Mouse (Mus musculus) neural tube, embryonic 10.5 days (tissue): ENCODE results near the gene Pink1.
A peak's percentile ranks its signal among the peaks of the same experiment; 100 is the strongest.

Experiments used
- DNase-seq: peaks from one replicate; pipeline ENCODE4 v3.0.0-alpha.2; 2017; ENCODE audit warnings: low spot score; ENCODE audit errors: extremely low spot score

Gene Pink1

GRCm38 (mm10) chr4:138313795-138314194 is 12.3 kb downstream of the Pink1 start:
- no peak for DNase-seq

GRCm38 (mm10) chr4:138313021-138313420 is 13.1 kb downstream of the Pink1 start:
- no peak for DNase-seq

GRCm38 (mm10) chr4:138312105-138312504 is 14.0 kb downstream of the Pink1 start:
- no peak for DNase-seq

- no peak for DNase-seq
These were observed 14.5 kb downstream of the Pink1 start for GRCm38 (mm10) chr4:138311595-138311994.

GRCm38 (mm10) chr4:138310311-138310910 is 15.7 kb downstream of the Pink1 start:
- no peak for DNase-seq

GRCm38 (mm10) chr4:138307739-138308138 is 18.4 kb downstream of the Pink1 start:
- DNase-seq = no peak

- DNase-seq = no peak
These were observed 19.1 kb downstream of the Pink1 start for GRCm38 (mm10) chr4:138307025-138307424.

- DNase-seq = peak; percentile 98
These were observed 21.6 kb downstream of the Pink1 start, which contains the start of gene Ddost for GRCm38 (mm10) chr4:138304340-138305104. Ddost (plus strand) TSS chr4:138304730.

- DNase-seq = no peak
These were observed 22.4 kb downstream of the Pink1 start for GRCm38 (mm10) chr4:138303742-138304141.

- no peak for DNase-seq
These were observed 23.1 kb downstream of the Pink1 start for GRCm38 (mm10) chr4:138303011-138303410.

GRCm38 (mm10) chr4:138301271-138301780 is 24.8 kb downstream of the Pink1 start:
- no peak for DNase-seq

- DNase-seq = no peak
These were observed 32.1 kb downstream of the Pink1 start for GRCm38 (mm10) chr4:138293949-138294550.

GRCm38 (mm10) chr4:138293261-138293948 is 32.7 kb downstream of the Pink1 start:
- DNase-seq = no peak

- no peak for DNase-seq
These were observed 34.1 kb downstream of the Pink1 start for GRCm38 (mm10) chr4:138292028-138292427.

GRCm38 (mm10) chr4:138288691-138289090 is 37.4 kb downstream of the Pink1 start:
- DNase-seq = no peak

- DNase-seq = no peak
These were observed 39.7 kb downstream of the Pink1 start for GRCm38 (mm10) chr4:138286411-138286810.

- peak; percentile 70 for DNase-seq
These were observed 43.3 kb downstream of the Pink1 start for GRCm38 (mm10) chr4:138282834-138283233.

- no peak for DNase-seq
These were observed 47.8 kb downstream of the Pink1 start for GRCm38 (mm10) chr4:138278346-138278745.

- DNase-seq = no peak
These were observed 53.8 kb downstream of the Pink1 start for GRCm38 (mm10) chr4:138272011-138272997.

- no peak for DNase-seq
These were observed 58.2 kb downstream of the Pink1 start for GRCm38 (mm10) chr4:138267869-138268268.
